Mouse (Mus musculus) stomach, postnatal 0 days (tissue): ENCODE measurements around the gene Dscam.

Experiments
- CTCF ChIP-seq: IDR thresholded peaks from 2 replicates; pipeline ENCODE4 v1.5.1; 2016; ENCODE audit warnings: antibody characterized with exemption, low read depth, mild to moderate bottlenecking, moderate library complexity
- EP300 ChIP-seq: optimal IDR thresholded peaks from 2 replicates; pipeline ENCODE3; 2016; ENCODE audit warnings: antibody characterized with exemption

GRCm38 (mm10) chr16:97194630-97195029 lies 24.1 kb upstream of the Dscam start:
- TF ChIP-seq EP300 (no peak), CTCF (no peak)
